16 mouse cellular contexts compared by ENCODE assay signal in genomic region chr12:4481687-4482086, GRCm38 (mm10).
"Had no signal": no experiment of that assay in that cellular context is flagged by ENCODE, and none has a peak within 500 bp of the region (broad histone marks: within the 10 kb centered on the region; RNA-seq: fewer than 3 reads in every experiment).

No protein-coding gene starts in this region.

- ATAC-seq: liver, postnatal 0 days; midbrain, embryonic 15.5 days had no signal

- H3K36me3 ChIP-seq: limb, embryonic 12.5 days; liver, embryonic 13.5 days; lung, embryonic 15.5 days; midbrain, embryonic 15.5 days; neural tube, embryonic 12.5 days had no signal

- H3K9me3 ChIP-seq: limb, embryonic 12.5 days; liver, embryonic 13.5 days; lung, embryonic 15.5 days; megakaryocyte, embryonic 14.5 days; midbrain, embryonic 15.5 days; neural tube, embryonic 12.5 days had no signal

- H3K27me3 ChIP-seq: limb, embryonic 12.5 days; lung, embryonic 15.5 days; midbrain, embryonic 15.5 days had no signal

- H3K4me3 ChIP-seq: limb, embryonic 12.5 days; liver, embryonic 13.5 days; lung, embryonic 15.5 days; megakaryocyte, embryonic 14.5 days; midbrain, embryonic 15.5 days; neural tube, embryonic 12.5 days had no signal

- H3K9ac ChIP-seq: limb, embryonic 12.5 days; liver, embryonic 13.5 days; liver, postnatal 0 days; lung, embryonic 15.5 days; midbrain, embryonic 15.5 days; neural tube, embryonic 12.5 days had no signal

- H3K4me1 ChIP-seq: limb, embryonic 12.5 days had no signal

- H3K4me2 ChIP-seq: limb, embryonic 12.5 days; liver, embryonic 13.5 days; lung, embryonic 15.5 days; midbrain, embryonic 11.5 days; midbrain, embryonic 15.5 days; neural tube, embryonic 12.5 days had no signal

- H3K27ac ChIP-seq: limb, embryonic 12.5 days; liver, embryonic 13.5 days; lung, embryonic 15.5 days; macrophage; midbrain, embryonic 15.5 days; neural tube, embryonic 12.5 days had no signal

- DNase-seq: kidney, adult 2 months; kidney, postnatal 25 days; liver; liver, embryonic 13.5 days; liver, postnatal 0 days; lung, postnatal 14 days; retina, postnatal 1 day; thymus, adult 2 months; thymus, postnatal 25 days had no signal
